Mouse (Mus musculus) CD4-positive helper T cell, adult 2 months (primary cell): ENCODE measurements around the gene Klk14.
"Not testable (repeated sequence)": the region's sequence is repeated elsewhere in the genome, so short reads cannot be mapped to it uniquely, and the experiment has no call there.

Source experiments
- DNase-seq: peaks from one replicate; pipeline ENCODE4 v3.0.0-alpha.2; 2012; ENCODE audit warnings: low read depth, missing footprints, low spot score

Gene Klk14

GRCm38 (mm10) chr7:43690118-43690517, at the start of gene Klk14:
Gene Klk14 (plus strand): TSS chr7:43690418.
- no peak for DNase-seq

GRCm38 (mm10) chr7:43642587-43642986, 47.6 kb upstream of the Klk14 start:
- DNase-seq = no peak

GRCm38 (mm10) chr7:43643046-43643652, 47.1 kb upstream of the Klk14 start:
- DNase-seq = no peak

GRCm38 (mm10) chr7:43652683-43653082, 37.5 kb upstream of the Klk14 start:
- no peak for DNase-seq

- no peak for DNase-seq
Measured at GRCm38 (mm10) chr7:43654519-43654918, 35.7 kb upstream of the Klk14 start.

- no peak for DNase-seq
Measured at GRCm38 (mm10) chr7:43656232-43656631, 34.0 kb upstream of the Klk14 start.

GRCm38 (mm10) chr7:43660002-43660401, 30.2 kb upstream of the Klk14 start, which contains the start of gene Siglece:
Gene Siglece (minus strand): TSS chr7:43660161.
- no peak for DNase-seq

- DNase-seq = no peak
Measured at GRCm38 (mm10) chr7:43662804-43663203, 27.4 kb upstream of the Klk14 start.

GRCm38 (mm10) chr7:43667221-43667620, 23.0 kb upstream of the Klk14 start:
- not testable (repeated sequence) for DNase-seq

- DNase-seq = peak; percentile 45
Measured at GRCm38 (mm10) chr7:43668582-43668981, 21.6 kb upstream of the Klk14 start.

- DNase-seq = no peak
Measured at GRCm38 (mm10) chr7:43671064-43671808, 19.0 kb upstream of the Klk14 start.

GRCm38 (mm10) chr7:43671809-43672580, 18.2 kb upstream of the Klk14 start, which contains the start of gene Ctu1:
Gene Ctu1 (plus strand): TSS chr7:43672016.
- DNase-seq = peak; percentile 90

- no peak for DNase-seq
Measured at GRCm38 (mm10) chr7:43672581-43673260, 17.5 kb upstream of the Klk14 start.

GRCm38 (mm10) chr7:43675091-43675490, 15.1 kb upstream of the Klk14 start:
- DNase-seq = no peak

GRCm38 (mm10) chr7:43678517-43678916, 11.7 kb upstream of the Klk14 start:
- DNase-seq = peak; percentile 20

GRCm38 (mm10) chr7:43680960-43681359, 9.3 kb upstream of the Klk14 start:
- DNase-seq = peak; percentile 50

GRCm38 (mm10) chr7:43682511-43682910, 7.7 kb upstream of the Klk14 start:
- not testable (repeated sequence) for DNase-seq

GRCm38 (mm10) chr7:43685088-43685487, 5.1 kb upstream of the Klk14 start:
- DNase-seq = no peak

GRCm38 (mm10) chr7:43710031-43710430, 19.8 kb downstream of the Klk14 start:
- no peak for DNase-seq

- DNase-seq = no peak
Measured at GRCm38 (mm10) chr7:43712267-43712666, 22.0 kb downstream of the Klk14 start, which contains the start of gene Klk13. Gene Klk13 (plus strand): TSS chr7:43712567.

- DNase-seq = no peak
Measured at GRCm38 (mm10) chr7:43712917-43713316, 22.7 kb downstream of the Klk14 start.
